Mouse (Mus musculus) urinary bladder, adult 2 months (tissue): ENCODE results near the gene Xpr1. TPM values are rescaled to one million over a fixed set of nuclear protein-coding genes. Genes with fewer than 3 reads are reported as not detected.
A peak's percentile ranks its signal among the peaks of the same experiment; 100 is the strongest.

ENCODE experiments used
- DNase-seq: peaks from one replicate; pipeline ENCODE4 v3.0.0; 2022; ENCODE audit warnings: low spot score
- polyA plus RNA-seq: library from polyadenylated mRNA; depleted of rRNA; stranded (reverse); fragments of >200 nt; gene quantifications from 2 replicates; pipeline ENCODE4 v1.2.3, GENCODE M21; 2012; rRNA removed

Gene Xpr1
- 12.3 and 17.3 TPM in 2 replicates for polyA plus RNA-seq

DNA sequence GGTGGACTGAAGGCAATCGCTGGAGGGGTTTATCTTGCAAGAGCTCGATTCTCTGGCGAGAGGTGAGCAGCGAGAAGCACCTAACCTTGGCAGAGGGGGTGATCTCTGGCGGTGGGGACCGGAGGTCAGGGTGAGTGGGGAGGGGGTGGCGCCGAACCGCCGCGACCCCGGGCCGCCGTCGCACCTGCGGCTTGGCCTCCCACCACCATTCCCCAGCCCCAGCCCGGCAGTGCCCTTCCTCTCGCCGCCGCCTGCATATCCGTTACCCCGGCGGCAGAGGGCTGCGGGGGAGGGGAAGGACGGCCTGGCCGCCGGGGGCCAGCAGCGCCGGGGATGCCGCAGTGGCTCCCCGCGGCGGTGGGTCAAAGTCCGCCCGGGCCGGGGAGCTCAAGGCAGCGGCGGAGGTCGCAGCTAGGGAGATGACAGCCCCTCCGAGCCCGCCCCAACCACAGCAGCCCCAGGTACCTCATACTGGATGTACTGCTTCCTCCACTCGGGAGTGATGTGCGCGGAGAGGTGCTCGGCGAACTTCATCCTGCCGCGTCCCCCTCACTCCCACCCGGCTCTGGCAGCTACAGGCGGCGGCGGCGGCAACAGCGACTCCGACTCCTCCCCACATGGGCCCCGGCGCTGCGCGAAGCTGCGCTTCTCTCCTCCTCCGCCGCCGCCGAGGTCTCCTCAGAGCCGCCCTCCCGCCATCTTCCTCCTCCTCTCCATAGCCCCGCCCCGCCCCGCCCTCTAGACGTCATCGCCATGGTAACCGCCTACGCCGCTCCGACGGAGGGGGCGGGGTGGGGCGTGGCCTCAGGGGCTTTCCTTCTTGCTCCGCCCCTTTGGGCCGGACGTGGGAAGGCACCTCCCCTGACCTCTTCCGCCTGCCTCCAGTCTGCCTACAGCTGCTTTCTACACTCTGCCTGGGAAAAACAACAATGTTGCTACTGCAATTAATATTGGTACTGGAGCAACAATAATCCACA lies at the start of gene Xpr1:
Xpr1 (minus strand) TSS at position 715 of the 977 bp plus-strand sequence.
- DNase-seq = peak; percentile 85

GRCm38 (mm10) chr1:155463442-155463841 lies 46.2 kb upstream of the Xpr1 start:
- no peak for DNase-seq

- DNase-seq = no peak
These were observed 45.4 kb upstream of the Xpr1 start for GRCm38 (mm10) chr1:155462582-155462981.

DNA sequence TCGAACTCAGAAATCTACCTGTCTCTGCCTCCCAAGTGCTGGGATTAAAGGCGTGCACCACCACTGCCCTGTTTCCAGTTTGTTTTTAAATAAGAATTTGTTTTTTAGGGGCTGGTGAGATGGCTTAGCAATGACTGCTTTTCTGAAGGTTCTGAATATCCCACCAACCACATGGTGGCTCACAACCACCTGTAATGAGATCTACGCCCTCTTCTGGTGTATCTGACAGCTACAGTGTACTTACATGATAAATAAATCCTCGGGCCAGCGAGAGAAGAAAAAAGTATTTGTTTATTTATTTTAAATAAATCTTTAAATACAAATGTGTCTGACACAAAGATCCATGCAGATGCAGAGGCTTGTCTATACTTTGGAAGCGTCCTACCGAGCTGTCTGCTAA lies 40.3 kb upstream of the Xpr1 start:
- no peak for DNase-seq

- peak; percentile 23 for DNase-seq
These were observed 36.0 kb upstream of the Xpr1 start for GRCm38 (mm10) chr1:155453180-155453579.

- DNase-seq = no peak
These were observed 31.7 kb upstream of the Xpr1 start for GRCm38 (mm10) chr1:155448932-155449331.

DNA sequence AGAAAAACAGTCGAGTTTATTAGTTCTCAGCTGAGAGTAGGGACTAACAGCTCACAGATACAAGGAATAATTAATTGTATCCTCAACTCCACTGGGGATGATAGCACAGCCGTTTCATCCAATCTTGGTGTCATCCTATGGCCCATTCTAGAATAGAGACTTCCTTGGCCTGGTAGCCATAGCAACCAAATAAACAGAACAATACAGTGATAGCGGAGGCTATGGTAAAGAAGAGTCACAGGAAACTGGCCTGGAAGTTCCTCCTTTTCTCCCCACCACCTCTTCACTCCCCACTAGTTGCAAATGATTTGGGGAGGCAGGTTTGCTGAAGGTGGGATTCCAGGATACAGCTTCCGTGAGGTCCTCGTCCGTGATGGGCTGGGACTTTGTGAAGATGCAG lies 30.1 kb upstream of the Xpr1 start:
- no peak for DNase-seq

DNA sequence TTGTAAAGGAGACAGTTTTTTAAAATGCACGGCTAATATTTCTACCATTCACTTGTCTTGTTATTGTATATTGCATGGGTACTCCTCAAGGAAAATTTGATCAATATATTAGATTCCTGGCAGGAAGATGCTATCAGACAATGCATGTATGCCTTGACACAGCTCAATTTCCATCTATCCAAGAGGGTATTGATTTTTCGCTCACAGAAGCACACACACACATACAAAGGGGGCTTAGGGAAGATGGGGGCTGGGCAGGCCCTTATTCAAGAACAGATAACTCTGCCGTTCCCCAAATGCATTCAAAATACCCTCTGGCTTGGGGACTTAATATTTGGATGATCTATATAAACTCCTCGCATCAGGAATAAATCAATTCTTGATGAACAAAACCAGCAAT lies 25.9 kb upstream of the Xpr1 start:
- no peak for DNase-seq

GRCm38 (mm10) chr1:155442521-155443001 lies 25.3 kb upstream of the Xpr1 start:
- DNase-seq = no peak

DNA sequence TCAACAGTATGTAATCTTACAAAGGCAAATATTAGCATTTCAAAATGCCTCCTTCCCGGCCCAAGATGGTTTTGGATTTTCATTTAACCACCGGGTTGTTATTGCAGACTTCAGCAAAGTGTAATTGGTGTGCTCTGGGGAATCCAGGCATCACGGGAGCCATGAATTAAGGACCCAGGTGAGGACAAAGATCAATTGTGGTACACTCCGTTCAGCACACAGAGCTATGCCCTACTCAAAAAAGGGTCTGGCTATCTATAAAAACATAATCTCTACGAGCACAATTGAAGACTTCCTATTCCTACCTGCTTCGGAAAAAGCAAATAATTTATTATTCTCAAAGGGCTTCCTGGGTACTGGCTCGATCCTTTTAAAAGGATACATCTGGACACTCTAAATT lies 22.3 kb upstream of the Xpr1 start:
- DNase-seq = no peak

DNA sequence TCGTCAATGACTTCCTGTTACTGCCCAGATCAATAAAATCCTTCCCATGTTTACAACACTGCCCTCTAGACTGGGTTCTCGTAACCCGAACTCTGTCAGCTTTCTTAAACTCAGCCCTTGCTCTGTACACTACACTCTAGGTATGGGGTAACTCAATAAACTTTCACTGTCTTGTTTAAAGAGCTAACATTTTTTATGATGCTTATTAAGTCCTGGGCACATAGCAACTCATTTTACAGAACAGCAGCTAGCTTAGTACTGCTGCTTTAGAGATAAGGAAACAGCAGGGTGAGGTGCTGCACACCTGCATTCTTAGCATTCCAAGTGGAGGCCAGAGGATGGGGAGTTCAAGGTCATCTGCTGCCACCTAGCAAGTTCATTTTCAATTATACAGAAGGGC lies 21.3 kb upstream of the Xpr1 start:
- DNase-seq = no peak

DNA sequence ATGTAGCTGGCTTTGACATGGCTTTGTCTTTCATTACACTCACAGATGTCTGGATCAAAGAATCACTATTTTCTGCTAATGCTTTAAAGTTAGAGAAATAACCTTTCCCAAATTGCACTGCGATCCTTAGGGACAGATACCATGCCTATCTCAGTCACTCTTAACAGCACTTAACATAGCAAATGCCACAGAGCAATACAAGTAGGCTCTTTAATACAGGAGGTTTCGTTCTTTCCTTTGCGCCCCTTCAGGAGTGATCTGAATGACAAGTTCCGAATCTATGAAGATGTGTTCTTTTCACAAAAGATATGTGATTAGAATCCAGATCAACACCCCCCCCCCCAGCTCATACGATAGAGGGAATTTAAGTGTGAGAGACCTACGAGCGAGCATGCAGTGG lies 12.1 kb upstream of the Xpr1 start:
- no peak for DNase-seq

- no peak for DNase-seq
These were observed 10.1 kb upstream of the Xpr1 start for GRCm38 (mm10) chr1:155427126-155427865.

- no peak for DNase-seq
These were observed 8.6 kb upstream of the Xpr1 start for GRCm38 (mm10) chr1:155425743-155426315.

GRCm38 (mm10) chr1:155425285-155425684 lies 8.1 kb upstream of the Xpr1 start:
- DNase-seq = no peak

DNA sequence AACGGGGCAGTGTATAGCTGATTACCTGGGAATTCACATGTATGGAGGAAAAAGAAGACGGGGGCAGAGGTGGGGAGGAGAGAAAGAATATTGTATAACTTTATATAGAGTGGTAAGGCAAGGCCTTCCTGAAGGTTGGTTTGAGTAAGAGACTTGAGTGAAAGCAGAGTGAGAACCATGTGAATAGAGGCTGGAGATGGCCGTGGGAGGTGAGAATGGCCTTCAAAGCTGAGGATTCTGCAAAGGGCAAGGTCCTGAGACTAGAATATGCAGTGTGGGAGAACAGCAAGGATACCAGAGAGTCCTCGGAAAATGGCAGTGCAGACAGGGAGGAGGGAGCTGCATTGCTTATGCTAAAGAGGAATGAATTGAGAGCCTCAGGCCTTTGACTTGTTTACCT lies 6.6 kb upstream of the Xpr1 start:
- DNase-seq = no peak

GRCm38 (mm10) chr1:155422022-155422421 lies 4.8 kb upstream of the Xpr1 start:
- DNase-seq = no peak

DNA sequence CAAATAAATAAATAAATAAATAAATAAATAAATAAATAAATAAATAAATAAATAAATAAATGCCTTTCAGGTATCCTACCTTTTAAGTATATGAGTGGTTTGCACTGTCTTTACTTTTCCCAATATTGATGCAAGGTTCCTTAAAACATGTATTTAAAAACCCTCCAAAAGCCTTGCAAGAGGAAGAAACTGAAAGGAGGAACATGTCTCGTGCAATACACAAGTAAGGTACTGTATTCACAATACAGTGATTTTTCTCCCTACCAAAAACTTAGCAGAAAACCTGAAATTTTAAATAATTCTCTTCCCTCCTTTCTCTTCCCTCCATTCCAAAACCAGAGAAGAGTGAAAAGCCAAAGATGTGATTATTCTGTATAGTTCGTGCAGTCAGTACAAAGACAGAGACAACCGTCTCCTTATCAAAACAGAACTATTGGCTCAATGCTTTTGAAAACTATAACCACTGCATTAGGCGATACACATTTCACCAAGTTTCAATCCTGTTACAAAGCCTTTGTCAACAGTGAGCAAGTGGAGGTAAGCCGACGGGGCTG lies 991 bp downstream of the Xpr1 start:
- no peak for DNase-seq

DNA sequence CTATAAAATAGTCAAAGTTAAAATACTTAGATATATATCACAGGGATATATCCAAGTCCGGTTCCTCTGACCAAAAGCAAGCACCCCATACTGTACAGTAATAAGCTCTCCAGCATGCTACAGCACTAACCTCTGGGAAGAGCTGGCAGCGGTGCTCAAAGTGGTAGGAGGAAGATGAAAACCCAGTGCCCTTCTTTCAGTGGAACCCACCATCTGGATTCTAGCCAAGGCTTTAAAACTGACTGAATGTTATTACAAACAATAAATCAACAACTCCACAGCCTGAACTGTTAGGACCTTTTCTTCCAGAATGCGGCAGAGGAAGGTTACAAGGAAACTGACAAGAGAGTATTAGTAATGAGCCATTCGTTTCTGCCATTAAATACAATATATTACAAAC lies 1.8 kb downstream of the Xpr1 start:
- no peak for DNase-seq

DNA sequence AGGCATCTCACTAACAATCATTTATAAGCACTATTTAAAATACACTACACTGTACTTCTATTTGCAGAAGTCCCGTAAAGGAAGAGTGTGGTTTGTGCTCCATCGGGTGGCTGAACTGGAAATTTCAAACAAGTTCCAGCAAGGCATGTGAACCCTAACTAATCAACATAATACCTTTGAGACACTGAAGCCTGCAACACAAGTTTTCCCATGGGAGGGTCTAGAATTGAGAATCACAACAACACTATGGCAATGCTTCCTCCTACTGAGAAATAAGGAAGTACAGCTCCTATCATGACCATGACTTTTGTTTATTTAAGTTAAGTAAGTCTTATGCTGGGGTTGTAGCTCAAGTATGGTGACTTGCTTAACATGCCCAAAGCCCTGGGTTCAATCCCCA lies 4.5 kb downstream of the Xpr1 start:
- DNase-seq = no peak

GRCm38 (mm10) chr1:155408577-155408966 lies 8.6 kb downstream of the Xpr1 start:
- no peak for DNase-seq
